Mouse (Mus musculus) embryo, embryonic 11.5 days (tissue): ENCODE data around the gene Zfx.

Experiments
- DNase-seq: peaks from one replicate; pipeline ENCODE4 v3.0.0-alpha.2; 2012; ENCODE audit warnings: low read depth, low spot score

Zfx gene

GRCm38 (mm10) chrX:94123059-94123839 is at the start of gene Zfx:
TSS of gene Zfx (minus strand) at chrX:94123702.
- DNase-seq: peak; percentile 29

GRCm38 (mm10) chrX:94169348-94169747 is 45.8 kb upstream of the Zfx start:
- DNase-seq: no peak

- no peak for DNase-seq
These were observed 28.8 kb upstream of the Zfx start for GRCm38 (mm10) chrX:94152251-94152830.

GRCm38 (mm10) chrX:94150471-94150870 is 27.0 kb upstream of the Zfx start:
- no peak for DNase-seq

GRCm38 (mm10) chrX:94142004-94142771 is 18.7 kb upstream of the Zfx start:
- DNase-seq: no peak

GRCm38 (mm10) chrX:94140080-94140479 is 16.6 kb upstream of the Zfx start:
- DNase-seq: no peak

GRCm38 (mm10) chrX:94138256-94138655 is 14.8 kb upstream of the Zfx start:
- DNase-seq: no peak

GRCm38 (mm10) chrX:94135084-94135483 is 11.6 kb upstream of the Zfx start:
- DNase-seq: no peak

GRCm38 (mm10) chrX:94133551-94133950 is 10.0 kb upstream of the Zfx start:
- DNase-seq: no peak

- no peak for DNase-seq
These were observed 8.7 kb upstream of the Zfx start for GRCm38 (mm10) chrX:94132239-94132638.

- DNase-seq: no peak
These were observed 6.2 kb upstream of the Zfx start for GRCm38 (mm10) chrX:94129712-94130111.

- no peak for DNase-seq
These were observed 2.4 kb upstream of the Zfx start for GRCm38 (mm10) chrX:94125950-94126349.

- DNase-seq: no peak
These were observed 818 bp downstream of the Zfx start for GRCm38 (mm10) chrX:94122709-94123058.

- DNase-seq: peak; percentile 71
These were observed 1.4 kb downstream of the Zfx start for GRCm38 (mm10) chrX:94121866-94122708.

GRCm38 (mm10) chrX:94121161-94121856 is 2.2 kb downstream of the Zfx start:
- no peak for DNase-seq

- no peak for DNase-seq
These were observed 5.2 kb downstream of the Zfx start for GRCm38 (mm10) chrX:94118350-94118749.

GRCm38 (mm10) chrX:94115882-94116281 is 7.6 kb downstream of the Zfx start:
- no peak for DNase-seq

GRCm38 (mm10) chrX:94105964-94106363 is 17.5 kb downstream of the Zfx start:
- DNase-seq: no peak

GRCm38 (mm10) chrX:94102938-94103337 is 20.6 kb downstream of the Zfx start:
- DNase-seq: no peak

GRCm38 (mm10) chrX:94100561-94100960 is 22.9 kb downstream of the Zfx start:
- DNase-seq: no peak

GRCm38 (mm10) chrX:94091001-94091400 is 32.5 kb downstream of the Zfx start:
- no peak for DNase-seq
